Mouse (Mus musculus): ENCODE measurements at regions not wholly inside any gene's neighbourhood (a gene's known extent, or its start where the extent isn't known, plus 50 kb on each side); places are given as distances from the start of the nearest gene placed in this dataset.

GRCm38 (mm10) chr9:41660576-41660975 lies 463.5 kb downstream of the Sorl1 start:
- TF ChIP-seq CTCF (IDR thresholded peaks at IDR 0.05; ENCODE audit: control insufficient read depth, insufficient read depth, insufficient read length) (no peak), MYOG (IDR thresholded peaks at IDR 0.05; ENCODE audit: control insufficient read depth, extremely low read depth, insufficient read length) (no peak), USF1 (IDR thresholded peaks at IDR 0.05; ENCODE audit: low read depth) (no peak), MAX (IDR thresholded peaks at IDR 0.05) (no peak), CEBPB (IDR thresholded peaks at IDR 0.05; ENCODE audit: low read depth) (no peak)

Measured in C2C12 (cell line).